Mouse (Mus musculus) spleen, adult 2 months (tissue): Measurements from ENCODE around the gene Cntrl.

Experiments
- CTCF ChIP-seq: fragments of 200-500 bp; IDR thresholded peaks from 2 replicates; pipeline ENCODE4 v1.5.1; 2011; ENCODE audit warnings: mild to moderate bottlenecking, inconsistent platforms; ENCODE audit not compliant: insufficient read depth, insufficient read length, insufficient replicate concordance; ENCODE audit errors: extremely low read depth
- POLR2A ChIP-seq: fragments of 200-500 bp; IDR thresholded peaks from 2 replicates; pipeline ENCODE4 v1.6.1; 2011; ENCODE audit warnings: low read depth, low read length, inconsistent platforms

- TF ChIP-seq CTCF, result no peak
- TF ChIP-seq POLR2A, result no peak
Measured at GRCm38 (mm10) chr2:35103558-35103957, 5.7 kb upstream of the Cntrl start.
